Mouse (Mus musculus) v-Abl transformed pro-B cells (cell line): ENCODE data around the gene Ccdc88a.

Source experiments
- in situ Hi-C, 2 experiments: fragments of 400-800 bp; cut with MboI; formaldehyde crosslinking; loops; one replicate each; pipeline ENCODE4 v1.15.1; 2025; ENCODE audit not compliant: unreplicated experiment in 2 of 2

Gene Ccdc88a

GRCm38 (mm10) chr11:29546762-29547161, 173.3 kb downstream of the Ccdc88a start:
- in situ Hi-C loops: loop anchor here (5.0 to 25.0 kb wide), 4 partner anchors 146 to 1441 kb away; partner anchors contain the start of genes Rtn4 (in 2 of the 2) and Chac2 (in 1 of the 2)

DNA sequence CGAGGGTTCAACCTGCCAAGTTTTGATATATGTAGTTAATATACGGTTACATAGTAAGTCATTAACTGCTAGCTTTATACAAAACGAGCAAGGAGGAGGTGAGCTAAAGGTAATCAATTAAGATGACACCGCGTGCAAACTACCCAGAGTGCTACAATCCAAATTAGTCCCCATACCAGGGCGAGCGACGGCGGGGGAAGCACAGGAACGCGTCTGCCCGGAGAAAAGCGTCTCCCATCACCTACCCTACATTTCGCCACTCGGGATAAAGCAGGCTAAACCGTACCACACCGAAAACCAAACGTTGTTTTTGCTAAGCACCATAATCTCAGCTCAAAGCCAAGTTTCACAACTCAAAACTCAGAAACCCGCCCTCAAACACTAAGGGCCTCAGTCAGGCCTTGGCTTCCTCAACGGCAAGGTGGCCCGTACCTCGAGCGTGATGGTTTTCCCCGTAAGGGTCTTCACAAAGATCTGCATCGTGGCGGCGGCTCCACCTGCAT, 173.8 kb downstream of the Ccdc88a start:
- in situ Hi-C loops: loop anchor here (5.0 to 25.0 kb wide), 4 partner anchors 145 to 1440 kb away; partner anchors contain the start of genes Rtn4 (in 2 of the 2) and Chac2 (in 1 of the 2)

DNA sequence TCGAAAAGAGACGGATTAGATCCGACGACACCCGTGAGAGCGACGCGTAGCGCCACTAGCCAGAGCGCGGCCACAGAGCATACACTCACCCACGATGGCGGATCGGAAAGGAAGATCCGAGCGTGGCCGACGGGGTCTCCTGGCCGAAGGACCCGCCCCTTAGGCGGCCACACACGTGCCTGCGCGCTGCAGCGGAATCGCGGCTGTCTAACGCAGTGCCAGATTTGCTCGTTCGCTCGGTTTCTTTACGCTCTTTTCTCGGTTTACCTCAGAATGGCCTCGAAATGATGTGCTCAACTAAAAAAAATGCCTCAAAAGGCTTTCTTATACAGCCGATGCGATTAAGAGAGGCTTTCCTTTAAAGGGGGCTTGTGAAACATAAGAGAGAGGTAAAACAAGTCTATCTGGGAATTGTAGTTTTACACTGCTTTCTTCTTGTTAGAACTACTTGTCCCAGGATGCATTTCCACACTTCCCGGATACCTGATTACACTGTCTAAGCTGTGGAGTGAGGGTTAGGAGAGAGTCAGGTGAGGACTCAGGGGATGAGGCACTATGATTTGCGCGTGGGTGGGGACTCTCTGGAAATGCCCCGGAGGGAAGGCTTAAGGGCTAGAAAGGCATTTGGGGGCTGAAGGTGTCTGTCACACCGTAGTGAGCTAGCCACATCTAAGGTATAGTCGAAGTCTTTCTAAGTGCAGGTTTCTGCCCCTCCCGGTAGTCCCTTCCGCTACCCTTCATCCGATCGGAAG, 174.5 kb downstream of the Ccdc88a start, which contains the start of the genes Clhc1 and Rps27a:
Gene Clhc1, plus strand, starts transcription at position 199 of the 752 bp plus-strand sequence.
Gene Rps27a, minus strand, starts transcription at position 358 of the 752 bp plus-strand sequence.
- in situ Hi-C loops: loop anchor here (5.0 to 25.0 kb wide), 4 partner anchors 144 to 1439 kb away; partner anchors contain the start of genes Rtn4 (in 2 of the 2) and Chac2 (in 1 of the 2)

GRCm38 (mm10) chr11:29548504-29549424, 175.3 kb downstream of the Ccdc88a start:
- in situ Hi-C loops: loop anchor here (5.0 to 25.0 kb wide), 4 partner anchors 144 to 1439 kb away; partner anchors contain the start of genes Rtn4 (in 2 of the 2) and Chac2 (in 1 of the 2)

GRCm38 (mm10) chr11:29549425-29549778, 175.9 kb downstream of the Ccdc88a start:
- in situ Hi-C loops: loop anchor here (5.0 to 25.0 kb wide), 4 partner anchors 143 to 1438 kb away; partner anchors contain the start of genes Rtn4 (in 2 of the 2) and Chac2 (in 1 of the 2)
